Mouse (Mus musculus) macrophage (primary cell): ENCODE results near the gene Smarcd3. TPM values are rescaled to one million over a fixed set of nuclear protein-coding genes. Genes with fewer than 3 reads are reported as not detected.

Source experiments
- H3K27ac ChIP-seq: fragments of 350-480 bp; formaldehyde crosslinking; 2 replicates; pipeline ENCODE4 v1.9.0; 2021
- H3K36me3 ChIP-seq: fragments of 350-480 bp; formaldehyde crosslinking; 2 replicates; pipeline ENCODE4 v1.9.0; 2021; ENCODE audit errors: inconsistent target
- H3K4me3 ChIP-seq: fragments of 350-480 bp; formaldehyde crosslinking; 2 replicates; pipeline ENCODE4 v1.9.0; 2021; ENCODE audit errors: inconsistent target
- H3K79me2 ChIP-seq: fragments of 350-480 bp; formaldehyde crosslinking; 2 replicates; pipeline ENCODE4 v1.9.0; 2021; ENCODE audit errors: inconsistent target
- WGBS: methylation state at CpG from one replicate; pipeline ENCODE4 v1.1.7; 2026; ENCODE audit warnings: inconsistent platforms; ENCODE audit not compliant: missing documents; 5-methylcytosine and 5-hydroxymethylcytosine counted together
- polyA plus RNA-seq: library from polyadenylated mRNA; stranded (reverse); fragments of 250-400 nt; gene quantifications from 3 replicates; pipeline ENCODE4 v1.2.4, GENCODE M21; 2018; ENCODE audit warnings: inconsistent platforms
- total RNA-seq, 78 experiments: library from RNA; depleted of rRNA; stranded (reverse); fragments of 250-400 nt; gene quantifications; 1 replicate in 9 of 78; 2 replicates in 24 of 78; 3 replicates in 43 of 78; 4 replicates in 2 of 78; pipeline ENCODE4 v1.2.4; 2018; ENCODE audit warnings: inconsistent platforms in 56 of 78

Smarcd3 gene
- total RNA-seq (2018; cell fraction: chromatin; rRNA removed) = 1 to 10 TPM in 3 of 26 experiments, under 1 TPM in 3, not detected in 20; 0.38 to 3.1 (median 1.2) TPM
- under 1 TPM in 19 of 26 experiments, not detected in 7; 0.03 to 0.22 (median 0.11) TPM for total RNA-seq (2018; cell fraction: cytosol; rRNA removed)
- total RNA-seq (2018; cell fraction: nucleus; rRNA removed) = 1 to 10 TPM in 1 of 26 experiments, under 1 TPM in 3, not detected in 22; 0.11 to 1.1 (median 0.29) TPM
- polyA plus RNA-seq = 0.03 to 0.18 TPM in 2 of 3 replicates, not detected in the other

GRCm38 (mm10) chr5:24623986-24624821, at the start of gene Smarcd3:
Gene Smarcd3 (minus strand): TSS chr5:24624411.
- Histone ChIP-seq H3K27ac (no peak within 1 kb of the TSS), H3K36me3 (no peaks in the 10 kb centered on the region), H3K79me2 (no peaks in the 10 kb centered on the region), H3K4me3 (no peak within 1 kb of the TSS)
- WGBS = 13% methylated on average over 29 of the region's 37 CpGs

- Histone ChIP-seq H3K36me3 (no peaks in the 10 kb centered on the region), H3K79me2 (no peaks in the 10 kb centered on the region), H3K27ac (no peak overlapping the region), H3K4me3 (no peak overlapping the region)
- 68% methylated on average over 6 of the region's 6 CpGs for WGBS
These were observed 37.2 kb upstream of the Smarcd3 start for GRCm38 (mm10) chr5:24661457-24661856.

- WGBS = 100% methylated on average over 1 of the region's 4 CpGs
- no peak overlapping the region for H3K27ac ChIP-seq
- H3K4me3 ChIP-seq = no peak overlapping the region
- no peaks in the 10 kb centered on the region for H3K36me3 ChIP-seq
- H3K79me2 ChIP-seq = no peaks in the 10 kb centered on the region
These were observed 35.7 kb upstream of the Smarcd3 start for GRCm38 (mm10) chr5:24659708-24660423.

- no peak overlapping the region for H3K27ac ChIP-seq
- H3K79me2 ChIP-seq = no peaks in the 10 kb centered on the region
- H3K4me3 ChIP-seq = no peak overlapping the region
- 63% methylated on average over 2 of the region's 2 CpGs for WGBS
- no peaks in the 10 kb centered on the region for H3K36me3 ChIP-seq
These were observed 32.9 kb upstream of the Smarcd3 start for GRCm38 (mm10) chr5:24657113-24657512.

GRCm38 (mm10) chr5:24654491-24654890, 30.3 kb upstream of the Smarcd3 start:
- Histone ChIP-seq H3K36me3 (no peaks in the 10 kb centered on the region), H3K27ac (no peak overlapping the region), H3K4me3 (no peak overlapping the region), H3K79me2 (no peaks in the 10 kb centered on the region)
- WGBS = 62% methylated on average over 6 of the region's 6 CpGs

- H3K79me2 ChIP-seq = no peaks in the 10 kb centered on the region
- 91% methylated on average over 5 of the region's 5 CpGs for WGBS
- no peak overlapping the region for H3K4me3 ChIP-seq
- H3K27ac ChIP-seq = no peak overlapping the region
- H3K36me3 ChIP-seq = no peaks in the 10 kb centered on the region
These were observed 28.6 kb upstream of the Smarcd3 start for GRCm38 (mm10) chr5:24652780-24653179.

- WGBS = 32% methylated on average over 22 of the region's 25 CpGs
- no peaks in the 10 kb centered on the region for H3K79me2 ChIP-seq
- H3K36me3 ChIP-seq = no peaks in the 10 kb centered on the region
- H3K27ac ChIP-seq = no peak overlapping the region
- no peak overlapping the region for H3K4me3 ChIP-seq
These were observed 27.8 kb upstream of the Smarcd3 start for GRCm38 (mm10) chr5:24651768-24652752.

GRCm38 (mm10) chr5:24651356-24651755, 27.1 kb upstream of the Smarcd3 start:
- WGBS = 74% methylated on average over 6 of the region's 6 CpGs
- no peaks in the 10 kb centered on the region for H3K79me2 ChIP-seq
- H3K27ac ChIP-seq = no peak overlapping the region
- H3K36me3 ChIP-seq = no peaks in the 10 kb centered on the region
- H3K4me3 ChIP-seq = no peak overlapping the region

GRCm38 (mm10) chr5:24649701-24650100, 25.5 kb upstream of the Smarcd3 start:
- 85% methylated on average over 6 of the region's 7 CpGs for WGBS
- H3K4me3 ChIP-seq = no peak overlapping the region
- no peaks in the 10 kb centered on the region for H3K79me2 ChIP-seq
- no peak overlapping the region for H3K27ac ChIP-seq
- no peaks in the 10 kb centered on the region for H3K36me3 ChIP-seq

GRCm38 (mm10) chr5:24649231-24649630, 25.0 kb upstream of the Smarcd3 start:
- H3K36me3 ChIP-seq = no peaks in the 10 kb centered on the region
- no peak overlapping the region for H3K27ac ChIP-seq
- no peak overlapping the region for H3K4me3 ChIP-seq
- H3K79me2 ChIP-seq = no peaks in the 10 kb centered on the region
- 64% methylated on average over 3 of the region's 4 CpGs for whole genome bisulfite sequencing

- Histone ChIP-seq H3K36me3 (no peaks in the 10 kb centered on the region), H3K79me2 (no peaks in the 10 kb centered on the region), H3K4me3 (no peak overlapping the region), H3K27ac (no peak overlapping the region)
- 100% methylated on average over 1 of the region's 1 CpGs for WGBS
These were observed 21.2 kb upstream of the Smarcd3 start for GRCm38 (mm10) chr5:24645454-24645853.

- WGBS = 90% methylated on average over 6 of the region's 6 CpGs
- Histone ChIP-seq H3K27ac (no peak overlapping the region), H3K4me3 (no peak overlapping the region), H3K79me2 (no peaks in the 10 kb centered on the region), H3K36me3 (no peaks in the 10 kb centered on the region)
These were observed 14.9 kb upstream of the Smarcd3 start for GRCm38 (mm10) chr5:24639081-24639480.

- H3K79me2 ChIP-seq = no peaks in the 10 kb centered on the region
- no peaks in the 10 kb centered on the region for H3K36me3 ChIP-seq
- no peak overlapping the region for H3K27ac ChIP-seq
- no peak overlapping the region for H3K4me3 ChIP-seq
- WGBS = 51% methylated on average over 5 of the region's 6 CpGs
These were observed 13.9 kb upstream of the Smarcd3 start for GRCm38 (mm10) chr5:24638131-24638530.

GRCm38 (mm10) chr5:24636987-24637386, 12.8 kb upstream of the Smarcd3 start:
- Histone ChIP-seq H3K27ac (no peak overlapping the region), H3K79me2 (no peaks in the 10 kb centered on the region), H3K36me3 (no peaks in the 10 kb centered on the region), H3K4me3 (no peak overlapping the region)
- WGBS = 95% methylated on average over 4 of the region's 4 CpGs
